Mouse (Mus musculus) layer of hippocampus, adult 9-11 months (tissue): ENCODE results near the gene Celf5.
A peak's percentile ranks its signal among the peaks of the same experiment; 100 is the strongest.

Source experiments
- DNase-seq: peaks from one replicate; pipeline ENCODE4 v3.0.0; 2022

Gene Celf5

DNA sequence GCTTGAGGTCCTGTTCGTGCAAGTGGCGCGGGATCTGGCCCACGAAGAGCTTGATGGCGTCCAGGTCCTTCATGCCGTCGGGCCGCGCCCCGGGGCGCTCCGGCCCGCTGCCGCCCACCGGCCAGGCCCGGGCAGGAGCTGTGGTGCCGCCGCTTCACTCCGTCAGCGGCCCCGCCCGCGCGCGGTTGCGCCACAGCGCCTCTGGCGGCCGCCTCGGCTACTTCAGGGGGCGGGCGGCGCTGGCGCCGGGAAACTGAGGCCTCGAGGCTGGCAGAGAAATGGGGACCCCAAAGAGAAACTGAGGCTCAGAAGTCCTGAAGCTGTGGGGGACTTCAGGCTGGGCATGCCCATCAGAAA lies at the start of gene Celf5:
Celf5 (minus strand) TSS at position 177 of the 357 bp plus-strand sequence.
- DNase-seq, result no peak

DNA sequence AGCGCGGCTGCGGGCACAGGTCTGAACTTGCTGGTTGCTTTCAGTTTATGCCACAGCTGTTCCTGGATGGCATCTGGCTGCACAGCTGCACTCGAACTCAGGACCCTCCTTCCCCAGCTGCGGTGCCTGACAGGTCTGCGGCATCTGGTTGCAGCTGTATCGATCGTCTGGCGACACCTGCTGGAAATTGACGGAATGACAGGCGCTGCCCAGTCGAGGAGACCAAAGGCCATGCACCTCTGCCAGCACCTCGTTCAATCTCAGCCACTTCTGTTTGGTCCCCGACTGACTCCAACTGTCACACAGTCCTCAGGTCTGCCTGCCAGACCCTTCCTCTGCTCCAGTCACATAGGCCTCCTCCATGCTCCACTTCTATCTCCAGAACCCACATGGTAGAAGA lies 44.3 kb upstream of the Celf5 start:
- DNase-seq, result no peak

DNA sequence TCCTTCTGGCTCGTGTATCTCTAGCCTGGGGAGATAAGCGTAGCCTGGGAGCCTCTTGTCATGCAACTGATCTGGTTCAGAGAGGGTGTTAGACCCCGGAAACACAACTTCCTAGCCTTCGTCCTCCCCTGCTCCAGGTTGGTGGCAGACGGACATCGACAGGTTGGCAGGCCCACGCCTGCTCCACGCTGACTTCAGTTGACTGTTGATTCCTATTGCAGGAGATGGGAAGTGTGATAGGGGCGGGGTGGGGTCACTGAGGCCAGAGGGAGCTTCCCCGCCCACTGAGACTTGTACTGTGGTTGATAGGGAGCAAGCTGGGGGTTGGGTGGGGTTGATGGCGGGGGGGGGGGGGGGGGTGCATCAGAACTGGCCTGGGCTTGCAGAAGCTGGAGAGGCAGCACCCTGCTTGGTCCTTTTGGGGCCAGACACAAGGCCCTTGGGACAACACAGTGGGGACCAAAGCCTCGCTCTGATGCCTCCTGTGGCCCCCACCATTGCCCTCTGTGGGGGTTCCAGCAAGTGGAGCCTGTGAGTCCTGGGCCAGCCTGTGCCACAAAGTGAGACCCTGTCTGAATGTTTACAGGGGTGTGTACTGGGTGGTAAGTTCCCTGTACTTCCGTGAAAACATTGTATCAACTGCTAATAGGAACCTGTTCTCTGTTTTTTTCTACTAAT lies 42.6 kb upstream of the Celf5 start:
- DNase-seq, result no peak

DNA sequence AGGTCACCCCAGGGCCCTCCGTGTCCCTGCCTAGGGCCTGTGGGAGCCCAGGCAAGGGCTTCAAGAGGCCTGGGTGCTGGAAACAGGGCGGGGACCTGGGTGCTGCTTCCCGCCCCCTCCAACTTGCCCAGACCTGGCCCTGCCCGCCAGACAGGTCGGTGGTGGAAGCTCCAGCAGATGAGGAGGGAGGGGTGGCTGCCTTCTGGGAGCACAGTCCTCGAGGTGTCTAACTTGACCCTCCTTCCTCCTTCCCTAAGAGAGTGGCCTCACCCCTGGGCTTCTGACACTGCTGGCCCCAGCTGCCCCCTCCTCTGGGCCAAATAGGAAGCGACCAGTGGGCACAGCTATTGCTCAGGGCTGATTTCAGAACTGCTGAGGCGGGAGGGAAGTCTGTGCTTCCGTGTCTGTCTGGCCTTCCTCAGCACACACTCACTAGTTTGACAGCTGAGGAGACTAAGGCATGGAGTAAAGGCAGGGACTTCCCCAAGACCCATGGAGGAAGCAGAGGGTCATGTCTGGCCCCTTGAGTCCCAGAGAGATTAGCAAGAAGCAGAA lies 41.6 kb upstream of the Celf5 start, which contains the start of gene Gna15:
Gna15 (minus strand) TSS at position 175 of the 555 bp plus-strand sequence.
- peak; percentile 84 for DNase-seq

DNA sequence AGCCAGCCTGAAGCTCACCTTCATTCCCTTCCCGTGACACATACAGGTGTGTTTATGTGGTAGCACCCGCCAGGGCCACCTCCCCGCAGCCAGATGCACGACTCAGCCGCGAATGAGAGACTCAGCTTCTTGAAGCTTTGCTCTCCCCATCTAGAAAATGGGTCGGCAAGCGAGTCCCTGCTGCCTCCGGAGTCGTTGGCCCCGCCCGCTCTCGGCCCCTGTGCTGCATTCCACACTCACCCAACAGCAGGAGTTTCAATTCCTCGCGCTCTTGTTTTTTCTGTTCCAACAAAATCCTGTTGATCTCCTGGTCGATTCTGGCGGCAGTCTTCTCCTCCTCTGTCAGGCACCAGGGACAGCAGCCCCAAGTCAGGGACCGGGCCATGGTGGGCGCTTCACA lies 41.1 kb upstream of the Celf5 start:
- no peak for DNase-seq

DNA sequence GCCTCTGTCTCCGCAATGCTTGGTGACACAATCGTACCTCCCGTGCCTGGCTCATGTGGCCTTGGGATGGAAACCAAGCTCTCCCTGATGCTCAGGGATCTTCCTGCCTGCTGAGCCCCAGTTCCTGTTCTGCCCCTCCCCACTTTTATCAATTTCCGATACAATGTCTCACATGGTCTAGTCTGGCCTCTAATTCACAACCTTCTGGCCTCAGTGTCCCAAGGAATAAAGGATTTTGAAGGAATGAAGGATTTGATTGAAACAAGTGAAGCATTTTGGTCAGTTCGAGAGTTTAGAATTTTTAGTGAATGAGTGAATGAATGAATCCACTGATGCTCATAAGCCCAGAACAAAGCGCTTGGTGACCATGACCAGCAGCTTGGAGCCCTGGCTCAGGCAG lies 40.6 kb upstream of the Celf5 start:
- no peak for DNase-seq

DNA sequence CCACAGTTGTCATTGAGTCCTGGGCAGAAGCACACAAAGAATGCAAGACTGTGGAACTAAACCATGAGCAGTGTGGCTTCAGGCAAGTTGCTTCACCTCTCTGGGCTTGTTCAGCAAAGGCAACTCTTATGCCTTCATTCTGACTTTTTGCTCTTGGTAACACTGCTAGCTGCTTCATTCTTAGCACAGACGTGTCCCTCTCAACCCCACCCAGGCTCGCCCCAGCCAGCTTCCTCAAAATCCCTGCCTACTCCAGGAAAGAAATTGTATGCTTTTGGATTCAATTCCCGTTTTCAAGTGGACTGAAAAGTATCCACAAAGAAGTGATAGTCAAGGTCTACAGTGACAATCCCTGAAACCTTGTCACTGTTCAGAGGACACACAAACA lies 37.5 kb upstream of the Celf5 start:
- DNase-seq, result no peak

DNA sequence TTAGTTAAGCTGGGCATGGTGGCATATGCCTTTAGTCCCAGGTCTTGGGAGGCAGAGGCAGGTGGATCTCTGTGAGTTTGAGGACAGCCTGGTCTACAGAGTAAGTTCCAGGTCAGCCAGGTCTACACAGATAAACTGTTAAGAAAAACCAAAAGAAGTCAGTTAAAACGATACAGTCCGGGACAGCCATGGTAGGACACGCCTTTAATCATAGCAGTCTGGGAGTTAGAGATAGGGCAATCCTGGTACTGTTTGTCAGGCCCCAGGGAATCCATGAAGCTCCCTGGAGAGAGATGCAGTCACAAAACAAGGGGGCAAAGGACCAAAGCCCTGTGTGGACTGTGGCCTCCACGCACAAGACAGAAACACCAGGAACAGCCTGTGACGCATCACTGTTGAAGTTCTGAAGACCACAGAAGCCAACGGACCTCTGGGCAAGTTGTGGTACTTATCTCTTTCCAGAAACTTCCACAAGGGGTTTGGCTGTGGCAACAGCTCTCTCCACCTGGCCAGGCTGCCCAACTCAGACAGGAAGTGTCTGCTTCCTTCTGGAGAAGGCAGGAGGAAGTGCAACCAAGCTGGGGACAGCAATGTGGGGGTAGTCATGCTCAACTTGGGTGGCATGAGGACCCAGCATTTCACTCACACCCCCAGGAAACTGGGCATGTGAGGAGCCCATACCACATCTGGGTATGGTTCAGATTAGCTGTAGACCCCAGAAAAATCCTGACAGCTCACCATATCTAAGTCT lies 36.9 kb upstream of the Celf5 start:
- DNase-seq, result peak; percentile 80

DNA sequence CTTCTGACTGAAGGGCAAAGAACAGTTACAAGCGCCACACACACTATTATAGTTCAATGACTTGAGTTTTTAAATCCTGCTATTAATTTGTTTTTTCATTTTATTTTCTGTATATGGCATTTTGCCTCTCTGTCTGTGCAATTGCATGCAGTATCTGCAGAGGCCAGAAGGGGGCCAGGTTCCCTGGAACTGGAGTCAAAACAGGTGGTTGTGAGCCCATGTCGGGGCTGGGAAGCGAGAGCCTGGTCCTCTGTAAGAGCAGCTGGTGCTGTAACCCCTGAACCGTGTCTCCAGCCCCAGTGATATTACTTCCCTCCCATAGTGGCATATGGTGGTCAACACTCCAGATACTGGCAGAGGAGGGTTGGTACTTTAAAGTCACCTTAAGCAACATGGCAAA lies 36.0 kb upstream of the Celf5 start:
- no peak for DNase-seq

DNA sequence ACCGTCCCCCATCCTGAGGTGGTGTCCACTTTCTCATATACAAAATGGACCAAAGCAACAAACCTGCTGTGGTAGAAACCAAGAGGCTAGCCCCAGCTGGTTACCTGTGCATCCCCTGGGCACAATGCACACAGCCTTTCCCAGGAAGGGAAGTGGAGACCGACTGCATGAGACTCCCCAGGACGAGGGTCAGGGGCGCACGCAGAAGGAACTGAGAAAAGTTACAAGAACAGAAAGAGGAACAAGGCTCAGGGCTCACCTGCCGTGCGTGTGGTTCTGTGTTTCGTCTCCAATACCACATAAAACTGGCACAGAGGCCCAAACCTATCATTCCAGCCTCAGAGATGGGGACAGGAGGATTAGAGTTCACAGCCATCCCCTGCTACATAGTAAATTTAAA lies 34.7 kb upstream of the Celf5 start:
- no peak for DNase-seq

DNA sequence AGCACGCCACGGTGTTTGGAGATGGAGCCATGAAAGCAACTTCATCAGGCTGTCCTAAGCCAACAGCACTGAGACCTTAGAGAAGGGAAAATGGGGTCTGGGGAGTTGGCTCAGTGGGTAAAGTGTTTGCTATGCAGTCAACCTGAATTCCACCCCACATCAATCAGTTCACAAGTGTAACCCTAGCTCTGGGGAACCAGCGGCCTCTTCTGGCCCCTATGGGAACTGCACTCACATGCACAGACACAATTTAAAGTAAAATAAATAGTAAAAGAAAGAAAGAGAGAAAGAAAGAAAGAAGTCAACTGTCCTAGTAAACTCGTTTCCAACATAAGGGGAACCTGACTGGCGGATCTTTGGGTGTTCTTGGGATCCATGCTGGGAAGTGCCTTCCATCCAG lies 31.3 kb upstream of the Celf5 start:
- no peak for DNase-seq

DNA sequence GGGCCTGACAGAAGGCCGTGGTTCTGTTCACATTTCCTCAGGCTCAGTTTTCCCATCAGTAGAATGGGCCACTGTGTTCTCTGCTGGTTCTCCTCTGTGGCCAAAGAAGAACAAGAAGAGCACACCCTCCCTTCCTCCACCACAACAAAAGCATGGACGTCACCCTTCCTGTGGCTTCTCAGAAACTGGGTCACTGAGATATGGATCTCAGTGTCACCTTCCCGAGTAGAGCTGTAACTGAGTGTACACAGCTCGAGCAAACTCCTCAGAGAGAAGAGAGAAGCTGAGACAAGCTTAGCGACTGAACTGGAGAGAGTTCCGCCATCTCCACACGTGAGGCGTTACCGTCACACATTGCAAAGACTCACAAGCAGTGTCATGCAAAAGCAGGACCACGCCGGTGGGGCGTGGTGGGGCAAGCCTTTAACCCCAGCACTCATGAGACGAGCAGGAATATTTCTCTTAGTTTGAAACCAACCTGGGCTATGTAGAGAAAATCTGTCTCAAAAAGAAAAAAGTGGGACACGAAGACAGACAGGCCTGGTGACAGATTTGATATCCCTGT lies 27.8 kb upstream of the Celf5 start:
- no peak for DNase-seq

DNA sequence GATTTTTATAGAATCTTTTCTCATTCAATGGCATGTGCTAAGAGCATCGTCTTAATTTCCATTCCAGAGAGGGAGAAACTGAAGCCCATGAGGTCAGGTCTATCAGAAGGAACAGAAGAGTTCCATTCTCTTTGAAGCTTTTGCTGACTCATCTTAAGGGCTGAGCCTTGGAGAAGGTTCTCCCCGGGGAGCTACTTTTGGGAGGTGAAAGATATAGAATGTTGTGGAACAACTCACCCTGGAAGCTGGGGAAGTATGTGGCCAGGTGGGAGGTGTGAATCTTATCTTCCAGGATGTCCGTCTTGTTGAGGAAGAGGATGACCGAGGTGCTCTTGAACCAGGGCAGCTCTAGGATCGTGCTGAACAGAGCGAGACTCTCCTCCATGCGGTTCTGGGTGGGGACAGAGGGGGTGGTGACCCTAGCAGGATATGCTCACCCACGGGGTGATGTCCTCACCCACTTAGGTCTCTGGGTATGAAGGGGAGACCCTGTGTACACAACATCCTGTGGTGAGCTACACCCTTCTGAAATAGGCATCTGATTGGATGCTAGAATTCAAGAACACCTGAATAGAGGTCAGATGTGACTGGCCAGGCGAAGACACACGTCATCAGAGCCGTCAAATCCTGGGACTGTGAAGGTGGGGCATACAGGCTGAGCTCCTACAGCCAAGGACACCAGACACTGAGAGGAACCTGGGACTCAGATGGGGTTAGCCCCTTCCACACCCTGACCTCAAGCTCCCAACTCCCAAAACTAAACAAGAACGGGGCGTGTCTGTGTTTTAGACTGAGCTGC lies 25.4 kb upstream of the Celf5 start:
- DNase-seq, result no peak

DNA sequence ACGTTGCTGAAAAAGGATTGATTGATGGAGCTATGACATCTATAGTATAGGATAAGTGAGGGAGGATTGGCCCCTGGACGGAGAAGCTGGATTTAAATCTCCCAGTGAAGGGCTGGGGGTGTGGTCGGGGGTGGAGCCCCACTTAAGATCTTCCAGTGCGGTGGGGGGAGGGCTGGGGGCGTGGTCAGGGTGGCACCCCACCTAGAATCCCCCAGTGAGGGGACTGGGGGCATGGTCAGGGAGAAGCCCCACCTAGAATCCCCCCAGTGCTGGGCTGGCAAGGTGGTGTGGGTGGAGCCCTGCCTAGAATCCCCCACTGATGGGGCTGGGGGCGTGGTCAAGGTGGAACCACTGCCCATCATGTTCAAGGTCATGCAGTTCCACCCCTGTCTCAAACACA lies 24.6 kb upstream of the Celf5 start:
- no peak for DNase-seq

DNA sequence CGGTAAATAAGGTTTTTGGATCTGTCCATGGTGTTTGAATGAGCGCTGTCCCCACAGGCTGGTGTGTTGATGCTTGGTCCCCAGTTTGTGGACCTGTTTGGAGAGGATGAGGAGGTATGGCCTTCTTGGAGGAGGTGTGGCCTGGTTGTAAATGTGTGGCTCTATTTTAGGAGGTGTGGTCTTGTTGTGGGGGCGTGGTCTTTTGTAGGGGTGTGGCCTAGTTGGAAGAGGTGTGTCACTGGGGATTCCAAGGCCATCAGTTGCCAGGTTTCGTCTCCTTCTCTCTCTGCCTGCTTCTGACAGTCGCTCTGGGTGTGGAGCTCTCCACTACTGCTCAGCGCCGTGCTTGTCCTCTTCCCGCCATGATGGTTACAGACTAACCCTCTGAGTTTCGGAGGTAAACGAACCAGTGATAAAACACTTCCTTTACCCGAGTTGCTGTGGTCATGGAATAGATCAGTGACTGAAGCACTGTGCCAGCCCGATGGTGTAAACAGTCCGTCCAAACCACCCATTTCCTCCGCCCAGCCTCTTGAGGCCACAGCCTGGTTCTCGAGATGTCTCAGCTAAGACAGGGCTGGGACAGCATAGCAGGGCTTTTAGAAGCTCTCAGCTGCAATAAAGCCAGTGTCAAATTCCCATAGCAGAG lies 22.6 kb upstream of the Celf5 start:
- DNase-seq, result no peak

DNA sequence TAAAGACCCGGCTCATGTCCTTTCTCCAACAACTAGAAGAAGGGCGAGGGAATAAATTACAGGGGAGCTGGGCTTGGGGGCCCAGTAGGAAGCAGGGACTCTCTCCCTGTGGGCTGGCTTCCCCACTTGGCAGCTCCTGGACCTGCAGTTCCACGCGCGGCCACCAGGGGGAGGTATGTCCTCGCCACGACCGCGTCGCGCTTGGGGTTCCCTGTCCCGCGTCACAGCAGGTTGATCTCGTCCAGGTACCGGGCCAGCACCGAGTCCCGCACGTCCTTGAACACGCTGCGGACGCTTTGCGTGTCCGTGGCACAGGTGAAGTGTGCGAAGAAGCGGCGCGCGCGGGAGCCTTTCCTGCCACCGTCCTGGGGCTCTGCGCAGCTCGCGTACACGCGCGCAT lies 20.1 kb upstream of the Celf5 start:
- peak; percentile 81 for DNase-seq

DNA sequence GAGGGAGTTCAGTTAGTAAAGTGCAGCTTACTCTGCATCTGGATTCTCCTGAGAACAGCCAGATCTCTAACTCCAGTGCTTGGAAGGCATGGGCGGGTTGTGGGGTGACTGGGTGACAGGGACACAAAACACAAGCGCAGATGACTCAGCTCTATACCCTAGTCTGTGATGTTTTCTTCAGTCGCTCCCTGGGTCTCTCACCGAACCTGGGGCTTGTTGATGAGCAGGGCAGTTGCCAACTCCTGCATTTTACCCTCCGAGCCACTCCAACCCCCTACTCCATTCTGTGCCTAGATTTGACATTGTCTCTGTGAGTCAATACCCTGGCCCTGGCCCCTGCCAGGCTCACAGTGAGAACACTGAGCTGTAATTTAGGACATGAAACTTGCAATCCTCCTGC lies 19.4 kb upstream of the Celf5 start:
- no peak for DNase-seq

DNA sequence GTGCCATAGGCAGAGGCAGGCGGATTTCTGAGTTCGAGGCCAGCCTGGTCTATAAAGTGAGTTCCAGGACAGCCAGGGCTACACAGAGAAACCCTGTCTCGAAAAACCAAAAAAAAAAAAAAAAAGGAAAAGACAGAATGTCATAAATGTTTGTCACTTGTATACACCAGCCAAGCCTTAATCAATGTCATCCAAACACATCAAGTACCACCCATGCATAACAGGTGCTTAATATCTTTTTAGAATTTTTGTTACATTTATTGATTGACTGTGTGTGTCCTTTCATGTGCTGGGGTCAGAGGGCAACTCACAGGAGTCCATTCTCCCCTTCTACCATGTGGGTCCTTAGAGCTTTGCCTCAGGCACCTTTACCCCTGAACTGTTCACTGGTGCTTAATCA lies 17.5 kb upstream of the Celf5 start, which contains the start of gene S1pr4:
S1pr4 (minus strand) TSS at position 101 of the 400 bp plus-strand sequence.
- DNase-seq, result no peak

DNA sequence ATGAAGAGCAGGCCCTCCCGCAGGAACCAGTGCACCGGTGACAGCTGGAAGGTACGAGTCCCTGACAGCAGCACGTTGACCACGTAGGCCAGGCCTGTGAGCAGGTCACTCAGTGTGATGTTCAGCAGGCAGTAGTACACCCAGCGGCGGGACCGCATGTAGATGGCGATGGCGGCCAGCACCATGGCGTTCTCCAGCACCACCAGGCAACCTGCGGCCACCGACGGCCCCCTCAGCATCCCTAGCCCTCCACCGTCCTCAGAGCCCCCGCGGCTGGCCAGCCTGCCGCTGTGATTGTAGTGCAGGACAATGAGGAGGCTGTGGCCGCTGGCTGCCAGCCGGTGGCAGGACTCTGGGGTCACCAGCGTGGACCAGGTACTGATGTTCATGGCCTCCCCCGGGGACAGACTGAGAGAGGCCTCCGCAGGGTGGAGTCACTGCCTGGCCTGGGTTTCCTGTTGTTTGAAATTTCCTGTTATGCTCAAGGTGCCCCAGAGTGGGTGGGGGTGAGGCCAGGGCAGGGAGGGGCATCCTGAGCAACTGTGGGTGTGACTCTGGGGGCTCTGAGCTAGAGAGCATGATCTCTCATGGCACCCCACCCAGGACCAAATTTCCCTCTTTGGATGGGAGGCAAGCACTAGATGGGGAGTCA lies 16.9 kb upstream of the Celf5 start:
- DNase-seq, result peak; percentile 25

DNA sequence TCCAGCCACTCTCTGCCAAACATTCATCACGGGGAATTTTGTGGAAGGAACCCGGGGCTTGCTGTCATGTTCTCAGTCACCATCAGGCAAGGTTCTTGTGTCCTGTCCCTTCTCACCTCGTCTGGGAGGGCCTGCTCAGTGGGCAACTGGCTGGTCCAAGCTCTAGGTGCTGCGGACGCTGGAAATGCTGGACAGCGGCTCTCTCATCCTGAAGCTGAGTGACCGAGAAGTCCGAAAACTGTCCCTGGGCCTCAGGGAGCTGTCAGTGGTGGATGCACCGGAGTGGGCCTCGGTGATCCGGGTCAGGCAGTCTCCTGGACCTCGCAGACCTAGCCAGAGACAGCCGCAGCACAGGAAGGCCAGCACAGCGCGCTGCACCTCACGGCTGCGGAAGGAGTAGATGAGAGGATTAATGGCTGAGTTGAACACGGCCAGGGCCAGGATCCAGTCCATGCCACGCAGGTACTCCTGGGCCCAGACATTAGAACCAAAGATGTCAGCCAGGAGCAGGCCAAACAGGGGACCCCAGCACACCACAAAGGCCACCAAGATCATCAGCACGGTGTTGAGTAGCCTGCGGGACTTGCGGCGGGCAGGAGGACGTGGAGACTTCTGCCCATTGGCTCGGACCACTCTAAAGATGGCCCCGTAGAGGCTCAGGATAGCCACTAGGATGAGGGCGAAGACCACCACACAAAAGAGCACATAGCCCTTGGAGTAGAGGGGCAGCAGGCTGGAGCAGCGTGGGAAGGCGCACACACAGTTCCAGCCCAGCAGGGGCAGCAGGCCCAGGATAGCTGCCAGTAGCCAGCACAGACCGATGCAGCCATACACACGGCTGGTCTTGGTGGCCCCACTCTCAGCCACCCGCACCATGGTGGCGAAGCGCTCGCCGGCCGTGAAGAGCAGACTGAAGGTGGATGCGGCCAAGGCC lies 16.1 kb upstream of the Celf5 start:
- DNase-seq, result peak; percentile 25
